Mouse (Mus musculus) gastrocnemius, postnatal 14 days (tissue): ENCODE data around the gene Sh2b3. TPM values are rescaled to one million over a fixed set of nuclear protein-coding genes. Genes with fewer than 3 reads are reported as not detected.

Experiments
- DNase-seq: peaks from one replicate; pipeline ENCODE4 v3.0.0; 2021; ENCODE audit warnings: mixed read lengths
- intact Hi-C: fragments of 180-260 bp; cut with DNase I; formaldehyde crosslinking; loops from one replicate; pipeline ENCODE4 v1.15.1; 2025; ENCODE audit warnings: low total_unique reads
- total RNA-seq, 2 experiments: library from RNA; stranded (reverse); gene quantifications; 2 replicates each; pipeline ENCODE4 v1.2.3; 2021

Sh2b3 gene
- total RNA-seq, 2 experiments from 2014 or later = 17.6 to 21.2 TPM

GRCm38 (mm10) chr5:121831002-121831601 lies 6.3 kb downstream of the Sh2b3 start:
- DNase-seq = no peak
- intact Hi-C loops = no loop called here

- intact Hi-C loops = no loop called here
- no peak for DNase-seq
Measured at GRCm38 (mm10) chr5:121828491-121829432, 8.7 kb downstream of the Sh2b3 start.

DNA sequence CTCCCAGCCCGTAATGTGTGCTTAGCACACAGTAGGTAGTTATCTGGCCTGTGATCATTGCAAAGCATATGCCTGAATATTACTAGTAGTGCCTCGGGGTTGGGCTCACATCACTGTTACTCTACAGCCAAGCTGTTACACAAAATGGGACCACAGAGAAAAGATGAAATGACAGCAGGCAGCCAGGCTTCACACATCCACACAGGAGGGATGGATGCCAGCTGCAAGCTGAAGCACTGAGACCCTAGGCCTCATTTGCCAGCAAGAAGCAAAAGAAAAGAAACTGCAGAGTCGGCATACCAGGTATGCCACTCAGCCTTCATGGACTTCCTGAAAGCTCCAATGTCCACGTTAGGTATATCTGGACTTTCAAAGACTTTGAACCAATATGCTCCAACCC lies 9.6 kb downstream of the Sh2b3 start:
- intact Hi-C loops = no loop called here
- no peak for DNase-seq

- intact Hi-C loops = no loop called here
- no peak for DNase-seq
Measured at GRCm38 (mm10) chr5:121825606-121826005, 11.8 kb downstream of the Sh2b3 start.

DNA sequence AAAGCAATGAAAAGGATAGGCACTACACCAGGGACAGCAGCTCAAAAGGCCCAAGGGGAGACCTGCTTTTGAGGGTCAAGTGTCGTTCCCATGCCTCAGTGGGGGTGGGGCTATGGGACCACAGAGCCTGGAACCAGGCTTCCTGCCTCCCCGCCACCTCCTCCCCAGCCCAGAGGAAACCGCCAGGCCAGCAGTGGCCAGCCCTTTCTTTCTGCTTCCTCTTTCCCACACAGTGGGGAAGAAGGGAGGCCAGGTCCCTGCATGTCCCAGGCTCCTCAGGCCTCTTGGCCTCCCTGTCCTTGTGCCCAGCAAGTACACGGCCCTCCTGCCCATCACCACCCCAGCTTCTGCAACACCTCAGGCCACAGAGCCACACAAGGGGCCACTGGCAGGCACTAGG lies 13.3 kb downstream of the Sh2b3 start:
- intact Hi-C loops = no loop called here
- peak; percentile 46 for DNase-seq

GRCm38 (mm10) chr5:121823668-121824067 lies 13.8 kb downstream of the Sh2b3 start:
- intact Hi-C loops = no loop called here
- no peak for DNase-seq

DNA sequence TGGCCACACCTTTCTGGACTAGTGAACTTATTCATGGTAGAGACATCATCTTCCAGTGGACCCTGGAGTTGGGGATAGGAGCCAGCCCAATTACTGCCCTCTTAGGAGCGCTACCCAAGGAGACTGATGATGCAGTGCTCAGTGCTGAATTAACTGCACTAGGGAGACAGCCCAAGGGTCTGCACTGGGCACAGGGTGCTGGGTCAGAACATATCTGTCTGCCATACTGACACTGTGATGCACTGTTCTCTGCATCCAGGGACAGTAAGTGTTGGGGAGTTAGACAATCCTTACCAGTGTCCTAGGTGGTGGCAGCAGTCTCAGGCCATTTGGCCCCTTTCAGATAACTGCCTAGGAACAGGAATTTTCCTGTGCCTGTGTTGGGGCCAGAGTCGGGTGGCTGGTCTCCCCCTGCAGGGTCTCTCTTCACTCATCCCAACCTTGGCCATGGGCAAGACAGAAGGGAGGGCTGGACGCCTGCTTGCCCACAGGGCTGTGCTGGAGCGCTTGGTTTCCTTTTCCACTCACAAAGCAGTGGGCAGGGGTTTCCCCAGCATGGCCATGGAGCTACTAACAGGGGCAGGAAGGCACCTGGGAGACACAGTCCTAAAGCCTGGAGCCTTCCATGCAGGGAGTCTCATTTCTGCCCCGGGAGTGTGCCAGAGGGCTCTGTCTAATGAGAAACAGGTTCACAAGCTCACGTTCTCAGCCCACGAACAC lies 14.5 kb downstream of the Sh2b3 start:
- intact Hi-C loops = no loop called here
- DNase-seq = no peak

GRCm38 (mm10) chr5:121821552-121821951 lies 15.9 kb downstream of the Sh2b3 start:
- intact Hi-C loops = no loop called here
- DNase-seq = no peak

- intact Hi-C loops = no loop called here
- no peak for DNase-seq
Measured at GRCm38 (mm10) chr5:121821116-121821515, 16.3 kb downstream of the Sh2b3 start.

DNA sequence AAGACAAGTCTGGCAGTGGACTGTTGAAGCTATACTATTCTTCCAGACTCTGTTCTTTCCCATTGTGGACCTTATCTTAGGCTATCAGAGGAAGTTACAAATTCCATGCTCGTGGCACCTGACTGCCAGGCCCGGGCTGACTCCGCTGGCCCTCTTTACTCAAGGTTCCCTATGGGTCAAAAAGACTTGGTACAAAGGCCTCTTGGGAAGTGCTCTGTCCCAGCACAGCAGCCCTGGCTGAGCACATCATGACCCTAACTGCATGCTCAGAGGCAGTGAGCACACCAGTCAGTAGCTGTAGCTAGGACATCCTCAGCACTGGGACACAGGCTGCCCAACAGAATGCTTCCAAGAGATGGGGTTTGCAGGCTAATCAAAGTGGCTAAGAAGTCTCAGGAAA lies 16.8 kb downstream of the Sh2b3 start:
- no peak for DNase-seq
- intact Hi-C loops = no loop called here

DNA sequence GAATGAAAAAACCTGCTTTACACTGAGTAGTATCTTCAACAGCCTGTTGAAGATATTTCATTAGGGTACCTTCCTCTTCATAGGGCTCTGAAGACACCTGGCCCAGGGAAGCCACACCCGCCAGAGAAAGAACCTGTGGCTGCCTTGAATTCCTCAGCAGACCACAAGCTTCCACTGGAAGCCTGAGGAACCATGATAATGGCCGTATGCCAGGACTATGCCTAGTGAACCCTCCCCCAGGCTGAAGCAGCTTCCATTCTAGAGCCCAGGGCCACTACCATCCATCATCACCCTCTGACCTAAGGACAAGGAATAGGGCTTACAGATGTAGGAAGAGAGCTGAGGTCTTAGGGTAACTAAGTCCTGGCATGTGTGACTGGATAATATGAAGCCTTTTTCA lies 17.3 kb downstream of the Sh2b3 start:
- DNase-seq = no peak
- intact Hi-C loops = no loop called here

DNA sequence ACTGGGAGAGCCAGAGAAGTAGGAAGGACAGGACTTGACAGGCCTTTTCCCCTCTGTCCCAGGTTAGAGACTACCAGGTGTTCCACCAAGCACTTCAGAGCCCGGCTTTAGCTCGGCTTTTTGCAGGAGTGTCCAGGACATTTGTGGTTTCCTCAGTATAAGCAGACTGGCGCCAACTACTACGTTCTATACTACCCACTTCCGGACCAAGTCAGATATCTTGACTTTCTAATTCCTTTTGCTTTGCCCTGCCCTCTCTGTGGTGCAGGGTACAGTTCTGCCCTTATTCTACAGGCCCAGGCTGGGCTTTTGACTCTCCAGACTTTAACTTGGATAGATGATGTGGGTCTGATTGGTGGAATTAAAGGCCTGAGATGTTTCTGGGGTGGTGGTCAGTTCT lies 17.9 kb downstream of the Sh2b3 start:
- intact Hi-C loops = no loop called here
- DNase-seq = no peak

GRCm38 (mm10) chr5:121818862-121819261 lies 18.6 kb downstream of the Sh2b3 start:
- no peak for DNase-seq
- intact Hi-C loops = no loop called here

- intact Hi-C loops = no loop called here
- no peak for DNase-seq
Measured at GRCm38 (mm10) chr5:121818401-121818800, 19.0 kb downstream of the Sh2b3 start.

GRCm38 (mm10) chr5:121817551-121817950 lies 19.9 kb downstream of the Sh2b3 start:
- no peak for DNase-seq
- intact Hi-C loops = no loop called here

DNA sequence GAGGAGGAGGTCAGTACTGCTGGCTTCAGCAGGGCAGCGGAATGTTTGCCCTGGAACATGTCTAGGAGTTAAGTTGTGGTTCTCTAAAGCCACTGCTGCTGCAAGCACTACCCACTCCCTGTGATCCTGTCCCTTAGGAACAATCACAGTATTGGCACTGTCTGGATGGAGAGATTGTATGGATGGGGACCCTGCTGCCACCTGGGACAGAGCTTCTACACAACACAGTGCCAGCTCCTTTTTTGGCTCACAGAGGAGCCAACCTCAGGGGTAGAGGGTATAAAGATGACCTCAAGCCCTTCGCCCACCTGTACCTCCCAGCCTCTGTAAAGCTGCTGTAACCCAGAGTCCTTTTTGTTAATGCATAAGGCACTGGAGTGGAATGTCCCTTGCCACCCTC lies 20.8 kb downstream of the Sh2b3 start:
- intact Hi-C loops = no loop called here
- DNase-seq = no peak

DNA sequence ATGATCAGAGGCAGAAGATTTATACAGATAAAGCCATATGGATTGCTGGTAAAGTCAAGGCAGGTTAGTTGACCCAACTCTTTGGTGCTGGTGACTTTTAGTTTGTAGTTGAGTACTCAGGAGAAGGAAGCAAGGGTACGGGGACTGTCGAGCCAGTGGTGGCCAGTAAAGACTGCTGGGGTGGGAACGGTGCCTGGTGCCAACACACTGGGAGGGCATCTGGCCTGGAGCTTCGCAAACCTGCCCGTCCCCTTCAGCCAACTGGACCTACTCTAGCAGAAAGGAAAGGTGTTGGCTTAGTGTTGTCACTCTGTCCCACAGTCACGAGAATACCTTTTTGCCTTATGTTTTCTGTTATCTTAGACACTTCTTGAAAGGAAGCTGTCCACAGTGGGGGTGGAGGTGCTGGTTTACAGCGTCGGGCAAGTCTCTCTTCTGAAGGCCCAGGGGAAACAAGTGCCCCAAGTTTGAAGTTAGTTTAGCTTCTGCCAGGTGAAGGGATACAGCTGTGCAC lies 21.5 kb downstream of the Sh2b3 start:
- no peak for DNase-seq
- intact Hi-C loops = no loop called here

- intact Hi-C loops = no loop called here
Measured at GRCm38 (mm10) chr5:121815067-121815466, 22.4 kb downstream of the Sh2b3 start.

DNA sequence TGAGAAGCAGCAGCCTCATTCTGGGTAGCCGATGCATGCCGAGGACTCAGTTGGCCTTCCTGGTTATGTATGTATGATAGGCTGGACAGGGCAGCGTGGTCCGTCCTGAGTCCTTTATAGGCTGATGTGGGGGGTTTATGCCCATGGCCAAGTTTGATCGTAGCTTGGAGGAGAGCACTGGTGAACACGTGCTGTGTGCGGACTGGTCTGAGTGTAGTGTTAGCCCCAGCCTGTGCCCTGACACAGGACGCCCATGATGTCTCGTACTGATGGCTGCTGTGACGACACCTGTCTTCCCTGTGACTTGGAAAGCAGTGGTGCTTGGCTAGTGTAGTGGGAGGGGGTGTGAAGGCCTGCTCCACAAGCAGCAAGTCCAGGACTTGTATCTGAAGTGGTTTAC lies 23.7 kb downstream of the Sh2b3 start:
- intact Hi-C loops = no loop called here
- no peak for DNase-seq

More at GRCm38 (mm10) chr5:121815067-121815466, 22.4 kb downstream of the Sh2b3 start:
- DNase-seq = peak; percentile 64

DNA sequence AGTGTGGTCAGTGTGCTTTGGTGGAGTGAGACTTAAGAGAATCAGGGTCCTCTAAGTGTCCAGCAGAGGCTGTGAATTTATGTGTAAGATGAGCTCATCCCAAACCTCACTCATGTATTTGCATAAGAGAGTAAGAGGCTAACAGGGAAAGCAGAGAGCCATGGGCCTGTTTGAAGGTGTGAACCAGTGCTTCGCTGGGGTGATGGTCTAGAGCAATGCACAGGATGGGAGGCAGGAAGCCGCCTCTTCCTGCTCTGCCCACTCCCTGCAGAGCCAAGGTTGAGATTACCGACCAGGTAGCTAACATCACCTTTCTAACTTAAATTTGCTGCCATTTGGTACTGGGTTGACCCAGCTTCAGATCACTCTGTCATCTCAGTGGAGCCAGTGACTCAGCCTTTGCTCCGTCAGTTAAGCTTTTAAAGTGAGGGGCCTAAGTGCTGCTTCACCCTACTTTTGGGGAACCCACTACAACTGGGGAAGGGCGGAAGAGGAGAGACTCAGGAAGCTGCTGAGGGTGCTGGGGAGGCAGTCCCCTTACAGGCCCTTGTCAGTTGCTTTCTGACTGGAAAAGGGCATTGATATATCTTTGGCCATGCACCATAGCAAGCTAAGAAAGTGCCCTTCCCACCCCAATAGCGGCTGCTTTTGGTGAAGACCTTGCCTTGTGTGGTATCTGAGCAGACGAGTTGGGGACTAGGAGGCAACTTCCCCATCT lies 24.8 kb downstream of the Sh2b3 start:
- intact Hi-C loops = no loop called here
- no peak for DNase-seq
